In genomic region chr9:96720510-96721162, GRCm38 (mm10) we compare ENCODE assay signal across 8 mouse cellular contexts. TPM values are rescaled to one million over a fixed set of nuclear protein-coding genes. Genes with fewer than 3 reads are reported as not detected.
A peak's percentile ranks its signal among the peaks of the same experiment; 100 is the strongest.
DNase-seq lines count a peak whose midpoint lies in the region; ATAC-seq lines count a peak whose summit lies in the region.

No protein-coding gene starts in this region.

- DNase-seq in hindbrain, embryonic 10.5 days (ENCODE audit: low spot score), result no peak
- no peak for DNase-seq in hindbrain, embryonic 11.5 days (ENCODE audit: low spot score)
- DNase-seq in brain, adult 2 months (ENCODE audit: low read depth, low spot score), result peak; percentile 32
- DNase-seq in induced T-regulatory cell, adult 2 months (ENCODE audit: low read depth), result peak; percentile 34
- DNase-seq in midbrain, embryonic 14.5 days, result no peak
- no peak for DNase-seq in adrenal gland, postnatal 36 days
- DNase-seq in gastrocnemius, postnatal 36 days, result no peak
- DNase-seq in frontal cortex, postnatal 14 days (ENCODE audit: low spot score in 2 of 2), result no peak

- no peaks in the 10 kb centered on the region for H3K36me3 ChIP-seq in hindbrain, embryonic 10.5 days
- H3K36me3 ChIP-seq in hindbrain, embryonic 11.5 days (ENCODE audit: control insufficient read depth, insufficient read depth, low read length), result no peaks in the 10 kb centered on the region
- 0 out of 2 replicates have a peak, but pooled peaks cover 5% of the 10 kb centered on the region for H3K36me3 ChIP-seq in midbrain, embryonic 14.5 days (ENCODE audit: control insufficient read depth, insufficient read depth, low read length)

- no peak overlapping the region for H3K9ac ChIP-seq in hindbrain, embryonic 11.5 days (ENCODE audit: low read depth, low read length)
- H3K9ac ChIP-seq in midbrain, embryonic 14.5 days (replicated peaks; ENCODE audit: low read length), result peak overlapping the region; percentile 97; the same call in 1 of the 2 replicates

- ATAC-seq in hindbrain, embryonic 11.5 days (ENCODE audit: low FRiP score), result no peak
- no peak for ATAC-seq in midbrain, embryonic 14.5 days (ENCODE audit: low FRiP score, low TSS enrichment)

- H3K4me3 ChIP-seq in hindbrain, embryonic 10.5 days, result peak overlapping the region; percentile 85; the same call in 1 of the 2 replicates
- H3K4me3 ChIP-seq in hindbrain, embryonic 11.5 days (ENCODE audit: low read depth, low read length), result no peak overlapping the region
- peak overlapping the region; percentile 74; the same call in 1 of the 2 replicates for H3K4me3 ChIP-seq in midbrain, embryonic 14.5 days (replicated peaks; ENCODE audit: low read depth, low read length)

- H3K4me1 ChIP-seq in hindbrain, embryonic 10.5 days (replicated peaks), result peaks cover 29% of the 10 kb centered on the region
- 0 out of 2 replicates have a peak, but pooled peaks cover 3% of the 10 kb centered on the region for H3K4me1 ChIP-seq in hindbrain, embryonic 11.5 days (replicated peaks; ENCODE audit: control insufficient read depth, insufficient read depth, low read length)
- H3K4me1 ChIP-seq in midbrain, embryonic 14.5 days (ENCODE audit: control insufficient read depth, insufficient read depth, low read length), result peaks cover 22% of the 10 kb centered on the region

- H3K9me3 ChIP-seq in hindbrain, embryonic 10.5 days, result no peaks in the 10 kb centered on the region
- H3K9me3 ChIP-seq in hindbrain, embryonic 11.5 days (ENCODE audit: control insufficient read depth, low read length), result no peaks in the 10 kb centered on the region
- no peaks in the 10 kb centered on the region for H3K9me3 ChIP-seq in midbrain, embryonic 14.5 days (ENCODE audit: control insufficient read depth, low read length)

- 0 out of 2 replicates have a peak overlapping the region, but pooled peaks have one; percentile 99 for H3K27ac ChIP-seq in hindbrain, embryonic 10.5 days
- H3K27ac ChIP-seq in hindbrain, embryonic 11.5 days (ENCODE audit: low read depth, low read length), result no peak overlapping the region
- H3K27ac ChIP-seq in midbrain, embryonic 14.5 days (replicated peaks; ENCODE audit: low read depth, low read length), result no peak overlapping the region

- no peak overlapping the region for H3K4me2 ChIP-seq in hindbrain, embryonic 11.5 days (replicated peaks; ENCODE audit: low read depth, low read length)
- H3K4me2 ChIP-seq in midbrain, embryonic 14.5 days (ENCODE audit: low read length), result peak overlapping the region; percentile 80

- 74% methylated on average over 11 of the region's 11 CpGs for WGBS in hindbrain, embryonic 10.5 days
- 73% methylated on average over 11 of the region's 11 CpGs for WGBS in hindbrain, embryonic 11.5 days
- 65% methylated on average over 11 of the region's 11 CpGs for WGBS in midbrain, embryonic 14.5 days

- H3K27me3 ChIP-seq in hindbrain, embryonic 10.5 days (ENCODE audit: insufficient read depth, poor library complexity, severe bottlenecking), result no peaks in the 10 kb centered on the region
- no peaks in the 10 kb centered on the region for H3K27me3 ChIP-seq in hindbrain, embryonic 11.5 days (ENCODE audit: control insufficient read depth, insufficient read depth, low read length)
- H3K27me3 ChIP-seq in midbrain, embryonic 14.5 days (ENCODE audit: control insufficient read depth, insufficient read depth, low read length), result no peaks in the 10 kb centered on the region

- intact Hi-C loops in gastrocnemius, postnatal 36 days (cut with DNase I), result no loop called here

RNA-seq across cellular contexts. Expression of gene Zbtb38, which starts 32.0 kb away (rescaled TPM):
- 7.8 and 8.5 TPM in 2 replicates for polyA plus RNA-seq in hindbrain, embryonic 10.5 days (2016; fragmentation: Nextera tagmentation; extraction: Ambion mirVana)
- polyA plus RNA-seq in hindbrain, embryonic 11.5 days (2014; fragmentation: Nextera tagmentation; extraction: Ambion mirVana), result 11.1 and 14.3 TPM in 2 replicates
- polyA plus RNA-seq in midbrain, embryonic 14.5 days (2014; fragmentation: Nextera tagmentation; extraction: Ambion mirVana), result 50.5 and 55.1 TPM in 2 replicates
- total RNA-seq in adrenal gland, postnatal 36 days (2021), result 10 to 100 TPM; 56.1 to 75.8 TPM
- 10 to 100 TPM; 16.7 to 24.2 TPM for total RNA-seq in gastrocnemius, postnatal 36 days (2021)

Comparison
In these comparisons a context has a peak if more than half of its experiments do, and no peak if none do; other contexts are left out.
1. DNase-seq: peak in brain, adult 2 months (single experiment) and induced T-regulatory cell, adult 2 months (single experiment); none in hindbrain, embryonic 10.5 days (single experiment), hindbrain, embryonic 11.5 days (single experiment), midbrain, embryonic 14.5 days (single experiment), adrenal gland, postnatal 36 days (0 of 2), gastrocnemius, postnatal 36 days (0 of 2) and frontal cortex, postnatal 14 days (0 of 2).